Mouse (Mus musculus): ENCODE data around the gene Tac2.

Tac2 gene

GRCm38 (mm10) chr10:127724178-127724577 lies at the start of gene Tac2:
TSS of gene Tac2 (plus strand) at chr10:127724478.
- in situ Hi-C loops (cut with MboI, MseI), result no loop called here

- in situ Hi-C loops (cut with MboI, MseI), result loop anchor here (5.0 to 25.0 kb wide), 4 partner anchors 67 to 887 kb away; partner anchors contain the start of genes Cdk4 (in 1 of the 2), March9 (in 1 of the 2), Myl6 (in 1 of the 2) and Myl6b (in 1 of the 2)
Measured at GRCm38 (mm10) chr10:127674794-127675522, 49.3 kb upstream of the Tac2 start.

- in situ Hi-C loops (cut with MboI, MseI), result loop anchor here in 1 of 2 experiments (5.0 to 10.0 kb wide), 2 partner anchors 66 to 611 kb away; partner anchors contain the start of genes Cdk4 and March9
Measured at GRCm38 (mm10) chr10:127675859-127676398, 48.3 kb upstream of the Tac2 start.

- in situ Hi-C loops (cut with MboI, MseI), result loop anchor here in 1 of 2 experiments (5.0 to 10.0 kb wide), 2 partner anchors 65 to 612 kb away; partner anchors contain the start of genes Cdk4 and March9
Measured at GRCm38 (mm10) chr10:127676691-127677548, 47.4 kb upstream of the Tac2 start.

GRCm38 (mm10) chr10:127677591-127678336 lies 46.5 kb upstream of the Tac2 start:
- in situ Hi-C loops (cut with MboI, MseI), result loop anchor here in 1 of 2 experiments (5.0 to 10.0 kb wide), 2 partner anchors 65 to 613 kb away; partner anchors contain the start of genes Cdk4 and March9

GRCm38 (mm10) chr10:127679208-127679607 lies 45.1 kb upstream of the Tac2 start:
- in situ Hi-C loops (cut with MboI, MseI), result loop anchor here in 1 of 2 experiments (5.0 to 10.0 kb wide), 2 partner anchors 63 to 614 kb away; partner anchors contain the start of genes Cdk4 and March9

GRCm38 (mm10) chr10:127679881-127680280 lies 44.4 kb upstream of the Tac2 start:
- in situ Hi-C loops (cut with MboI, MseI), result loop anchor here in 1 of 2 experiments (5.0 to 10.0 kb wide), 2 partner anchors 62 to 615 kb away; partner anchors contain the start of genes Cdk4 and March9

- in situ Hi-C loops (cut with MboI, MseI), result no loop called here
Measured at GRCm38 (mm10) chr10:127682886-127683285, 41.4 kb upstream of the Tac2 start.

- in situ Hi-C loops (cut with MboI, MseI), result no loop called here
Measured at GRCm38 (mm10) chr10:127691053-127691452, 33.2 kb upstream of the Tac2 start.

GRCm38 (mm10) chr10:127694636-127695035 lies 29.6 kb upstream of the Tac2 start:
- in situ Hi-C loops (cut with MboI, MseI), result no loop called here

- in situ Hi-C loops (cut with MboI, MseI), result no loop called here
Measured at GRCm38 (mm10) chr10:127695775-127696174, 28.5 kb upstream of the Tac2 start.

GRCm38 (mm10) chr10:127698966-127699365 lies 25.3 kb upstream of the Tac2 start:
- in situ Hi-C loops (cut with MboI, MseI), result no loop called here

GRCm38 (mm10) chr10:127703299-127703698 lies 21.0 kb upstream of the Tac2 start:
- in situ Hi-C loops (cut with MboI, MseI), result no loop called here

GRCm38 (mm10) chr10:127704293-127704692 lies 20.0 kb upstream of the Tac2 start:
- in situ Hi-C loops (cut with MboI, MseI), result no loop called here

- in situ Hi-C loops (cut with MboI, MseI), result no loop called here
Measured at GRCm38 (mm10) chr10:127704766-127705220, 19.5 kb upstream of the Tac2 start, which contains the start of gene Myo1a. TSS of gene Myo1a (plus strand) at chr10:127705170.

GRCm38 (mm10) chr10:127705783-127706182 lies 18.5 kb upstream of the Tac2 start:
- in situ Hi-C loops (cut with MboI, MseI), result no loop called here

- in situ Hi-C loops (cut with MboI, MseI), result no loop called here
Measured at GRCm38 (mm10) chr10:127707721-127708120, 16.6 kb upstream of the Tac2 start.

- in situ Hi-C loops (cut with MboI, MseI), result no loop called here
Measured at GRCm38 (mm10) chr10:127708850-127709370, 15.4 kb upstream of the Tac2 start.

- in situ Hi-C loops (cut with MboI, MseI), result no loop called here
Measured at GRCm38 (mm10) chr10:127710331-127710730, 13.9 kb upstream of the Tac2 start.

- in situ Hi-C loops (cut with MboI, MseI), result no loop called here
Measured at GRCm38 (mm10) chr10:127712736-127713135, 11.5 kb upstream of the Tac2 start.
